Mouse (Mus musculus) bone marrow, adult 2 months (tissue): Measurements from ENCODE around the gene Tfe3. TPM values are rescaled to one million over a fixed set of nuclear protein-coding genes. Genes with fewer than 3 reads are reported as not detected.
A peak's percentile ranks its signal among the peaks of the same experiment; 100 is the strongest.
"Not testable (repeated sequence)": the region's sequence is repeated elsewhere in the genome, so short reads cannot be mapped to it uniquely, and the experiment has no call there.

Source experiments
- H3K27ac ChIP-seq: fragments of 200-500 bp; 2 replicates; pipeline ENCODE4 v1.5.1; 2012; ENCODE audit warnings: low read depth, mild to moderate bottlenecking, control low read depth, inconsistent platforms, low read length; ENCODE audit not compliant: control insufficient read depth, poor library complexity, insufficient read depth
- H3K4me1 ChIP-seq: fragments of 200-500 bp; 2 replicates; pipeline ENCODE4 v1.6.1; 2011; ENCODE audit warnings: low read length; ENCODE audit not compliant: control insufficient read depth, insufficient read depth
- H3K4me3 ChIP-seq: fragments of 200-500 bp; replicated peaks from 2 replicates; pipeline ENCODE3; 2011; ENCODE audit warnings: mild to moderate bottlenecking, low read depth, low read length, control low read depth; ENCODE audit not compliant: control insufficient read depth
- CTCF ChIP-seq: fragments of 200-500 bp; IDR thresholded peaks from 2 replicates; pipeline ENCODE4 v1.5.1; 2011; ENCODE audit warnings: low read length, control low read depth; ENCODE audit not compliant: control insufficient read depth, insufficient read depth
- POLR2A ChIP-seq: fragments of 200-500 bp; IDR thresholded peaks from 2 replicates; pipeline ENCODE4 v1.6.1; 2011; ENCODE audit warnings: low read depth, mild to moderate bottlenecking, control low read depth, low read length, borderline replicate concordance; ENCODE audit not compliant: control insufficient read depth
- WGBS: fragments of 180-500 bp; shearing (Covaris S2); methylation state at CpG from one replicate; pipeline ENCODE4 v1.1.7; 2018; 5-methylcytosine and 5-hydroxymethylcytosine counted together
- polyA plus RNA-seq: library from polyadenylated mRNA; stranded (reverse); fragments of >200 nt; gene quantifications from 2 replicates; pipeline ENCODE4 v1.2.4, GENCODE M21; 2011; ENCODE audit warnings: low replicate concordance; ENCODE audit not compliant: missing spikeins, insufficient read depth, insufficient read length

Gene Tfe3
- polyA plus RNA-seq, 1 experiment = 22.3 TPM

GRCm38 (mm10) chrX:7779294-7779693 is 16.9 kb downstream of the Tfe3 start:
- Histone ChIP-seq H3K4me1 (no peaks in the 10 kb centered on the region; the same call in 1 of the 2 replicates), H3K27ac (peak overlapping the region; percentile 50), H3K4me3 (no peak overlapping the region)
- 32% methylated on average over 3 of the region's 3 CpGs for WGBS
- TF ChIP-seq CTCF = no peak
- no peak for TF ChIP-seq POLR2A

DNA sequence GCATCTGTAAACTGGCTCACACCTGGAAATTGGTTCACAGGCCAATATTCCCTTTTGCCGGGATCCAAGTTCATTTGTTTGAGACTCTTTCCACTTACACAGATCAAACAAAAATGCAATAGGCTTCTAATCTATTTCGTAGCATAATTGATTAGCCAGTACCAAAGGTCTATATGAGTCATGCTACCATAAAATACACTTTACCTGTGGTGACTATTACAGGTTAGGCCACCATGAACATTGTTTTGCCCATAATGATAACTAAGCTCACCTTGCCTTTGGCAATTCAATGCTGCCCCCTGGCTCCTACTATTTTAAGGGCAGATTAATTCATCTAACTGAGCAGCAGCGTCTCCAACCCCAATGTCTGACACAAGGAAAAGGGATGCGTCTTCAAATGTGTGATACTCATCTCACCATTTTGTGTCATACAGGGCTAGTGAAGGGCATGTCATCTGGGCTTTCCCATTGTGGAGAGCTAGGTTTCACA is 20.3 kb downstream of the Tfe3 start:
- 82% methylated on average over 4 of the region's 4 CpGs for WGBS
- H3K27ac ChIP-seq = no peak overlapping the region
- TF ChIP-seq CTCF (no peak), POLR2A (no peak)
- H3K4me3 ChIP-seq = no peak overlapping the region
- H3K4me1 ChIP-seq = no peaks in the 10 kb centered on the region

DNA sequence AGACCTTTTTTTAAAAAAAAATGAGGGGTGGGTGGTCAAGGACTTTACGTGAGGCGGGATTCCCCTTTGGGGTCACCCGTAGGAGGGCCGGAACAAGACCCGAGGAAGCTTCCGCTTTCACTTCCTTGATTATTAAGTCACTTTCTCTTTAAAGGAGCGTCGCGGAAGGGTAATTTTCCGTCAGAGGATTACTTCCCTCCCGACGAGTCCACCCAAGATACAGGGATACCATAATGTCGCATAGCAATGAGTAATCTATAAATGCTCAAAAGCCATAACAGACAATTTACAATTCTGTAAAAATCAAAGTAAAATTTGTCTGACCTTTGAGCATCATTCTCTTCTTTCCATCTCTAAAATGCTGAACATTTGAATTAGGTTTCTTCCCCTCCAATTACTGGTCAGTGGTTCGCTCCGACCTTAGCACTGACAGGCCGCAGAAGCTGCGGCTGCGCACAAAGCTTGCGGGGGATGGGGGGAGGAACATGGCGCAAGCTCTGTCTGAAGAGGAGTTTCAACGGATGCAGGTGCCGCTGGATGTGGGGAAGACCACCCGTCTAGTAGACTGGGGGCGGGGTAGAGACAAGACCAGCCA is 27.3 kb downstream of the Tfe3 start, which contains the start of gene Gripap1:
Gene Gripap1 (plus strand): TSS at position 224 of the 595 bp plus-strand sequence.
- peak; percentile 56; the same call in 1 of the 2 replicates for TF ChIP-seq POLR2A
- TF ChIP-seq CTCF = no peak
- peak within 1 kb of the TSS; percentile 8 for H3K27ac ChIP-seq
- no peaks in the 10 kb centered on the region for H3K4me1 ChIP-seq
- WGBS = 9% methylated on average over 24 of the region's 24 CpGs
- peak within 1 kb of the TSS; percentile 74 for H3K4me3 ChIP-seq

- no peak for TF ChIP-seq CTCF
- no peak for TF ChIP-seq POLR2A
- H3K4me3 ChIP-seq = peak overlapping the region; percentile 74
- H3K27ac ChIP-seq = no peak overlapping the region
- no peaks in the 10 kb centered on the region for H3K4me1 ChIP-seq
- WGBS = 15% methylated on average over 5 of the region's 5 CpGs
Observed at GRCm38 (mm10) chrX:7790309-7790708, 27.9 kb downstream of the Tfe3 start.

- WGBS = 65% methylated on average over 3 of the region's 3 CpGs
- H3K27ac ChIP-seq = no peak overlapping the region
- no peak overlapping the region for H3K4me3 ChIP-seq
- no peaks in the 10 kb centered on the region for H3K4me1 ChIP-seq
- no peak for TF ChIP-seq POLR2A
- TF ChIP-seq CTCF = peak; percentile 1; the same call in 1 of the 2 replicates
Observed at GRCm38 (mm10) chrX:7793361-7793760, 31.0 kb downstream of the Tfe3 start.

GRCm38 (mm10) chrX:7795016-7795415 is 32.7 kb downstream of the Tfe3 start:
- no peak for TF ChIP-seq POLR2A
- WGBS = 62% methylated on average over 7 of the region's 7 CpGs
- Histone ChIP-seq H3K4me3 (no peak overlapping the region), H3K27ac (no peak overlapping the region), H3K4me1 (no peaks in the 10 kb centered on the region)

GRCm38 (mm10) chrX:7797327-7797726 is 35.0 kb downstream of the Tfe3 start:
- no peaks in the 10 kb centered on the region; the same call in none of the 2 replicates for H3K4me1 ChIP-seq
- 76% methylated on average over 3 of the region's 3 CpGs for WGBS
- TF ChIP-seq CTCF (no peak), POLR2A (no peak)

GRCm38 (mm10) chrX:7802157-7802556 is 39.8 kb downstream of the Tfe3 start:
- H3K4me3 ChIP-seq, H3K27ac ChIP-seq, H3K4me1 ChIP-seq: not testable (repeated sequence)
- 39% methylated on average over 2 of the region's 2 CpGs for WGBS

More at GRCm38 (mm10) chrX:7797327-7797726, 35.0 kb downstream of the Tfe3 start:
- H3K27ac ChIP-seq = no peak overlapping the region
- no peak overlapping the region for H3K4me3 ChIP-seq

GRCm38 (mm10) chrX:7815016-7815415 is 52.7 kb downstream of the Tfe3 start:
- TF ChIP-seq CTCF = peak; percentile 44
- H3K4me3 ChIP-seq, H3K27ac ChIP-seq, H3K4me1 ChIP-seq: not testable (repeated sequence)
- WGBS = 52% methylated on average over 8 of the region's 8 CpGs
